Mouse (Mus musculus): ENCODE data around the gene Ucp3. TPM values are rescaled to one million over a fixed set of nuclear protein-coding genes. Genes with fewer than 3 reads are reported as not detected.

Ucp3 gene
- polyA plus RNA-seq, 1 experiment from 2014 or later, result 0.29 TPM

DNA sequence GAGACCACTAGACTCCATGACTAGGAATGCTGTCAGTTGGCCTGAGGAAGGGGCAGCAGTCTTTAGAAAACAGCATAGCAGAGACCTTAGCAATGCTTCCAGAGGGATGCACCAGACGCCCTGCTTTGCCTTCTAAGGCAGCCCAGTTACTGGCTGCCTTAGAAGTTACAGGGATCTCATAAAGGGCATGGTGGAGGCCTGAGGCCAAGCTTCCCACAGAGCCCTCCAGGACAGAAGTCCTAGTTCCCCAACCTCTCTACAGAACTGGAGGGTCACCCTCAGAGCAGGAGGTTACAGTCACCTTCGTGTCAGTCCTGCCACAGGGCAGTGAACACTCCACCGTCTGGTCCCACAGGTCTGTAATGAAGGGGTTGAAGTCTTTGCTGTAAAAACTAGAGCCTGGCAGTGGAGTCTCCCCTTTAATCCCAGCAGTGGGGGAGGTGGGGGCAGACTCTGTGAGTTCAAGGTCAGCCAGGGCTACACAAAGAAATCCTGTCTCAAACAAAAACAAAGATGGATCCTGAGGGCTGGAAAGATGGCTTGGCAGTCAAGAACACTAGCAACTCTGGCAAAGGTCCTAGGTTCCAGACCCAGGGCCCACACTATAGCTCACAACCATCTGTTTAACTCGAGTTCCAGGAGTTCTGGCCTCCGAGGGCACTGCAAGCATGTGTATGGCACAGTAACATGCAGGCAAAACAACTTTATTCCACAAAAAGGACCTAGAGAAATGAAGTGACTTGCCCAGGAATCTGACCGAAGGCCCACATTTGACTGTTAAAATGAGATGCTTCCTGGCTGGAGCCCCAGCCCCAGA, 28.4 kb downstream of the Ucp3 start:
- 67% methylated on average over 6 of the region's 6 CpGs for whole genome bisulfite sequencing
- ATAC-seq (replicated peaks; ENCODE audit: insufficient number of reproducible peaks, insufficient read depth, low FRiP score, low read depth), result no peak
- H3K27ac ChIP-seq, result no peak overlapping the region
- peaks cover 14% of the 10 kb centered on the region for H3K36me3 ChIP-seq
- H3K4me2 ChIP-seq, result no peak overlapping the region
- no peak overlapping the region for H3K4me3 ChIP-seq
- H3K4me1 ChIP-seq (replicated peaks), result peaks cover 3% of the 10 kb centered on the region
- no peak overlapping the region for H3K9ac ChIP-seq
- H3K9me3 ChIP-seq (replicated peaks), result no peaks in the 10 kb centered on the region
- H3K27me3 ChIP-seq, result no peaks in the 10 kb centered on the region

DNA sequence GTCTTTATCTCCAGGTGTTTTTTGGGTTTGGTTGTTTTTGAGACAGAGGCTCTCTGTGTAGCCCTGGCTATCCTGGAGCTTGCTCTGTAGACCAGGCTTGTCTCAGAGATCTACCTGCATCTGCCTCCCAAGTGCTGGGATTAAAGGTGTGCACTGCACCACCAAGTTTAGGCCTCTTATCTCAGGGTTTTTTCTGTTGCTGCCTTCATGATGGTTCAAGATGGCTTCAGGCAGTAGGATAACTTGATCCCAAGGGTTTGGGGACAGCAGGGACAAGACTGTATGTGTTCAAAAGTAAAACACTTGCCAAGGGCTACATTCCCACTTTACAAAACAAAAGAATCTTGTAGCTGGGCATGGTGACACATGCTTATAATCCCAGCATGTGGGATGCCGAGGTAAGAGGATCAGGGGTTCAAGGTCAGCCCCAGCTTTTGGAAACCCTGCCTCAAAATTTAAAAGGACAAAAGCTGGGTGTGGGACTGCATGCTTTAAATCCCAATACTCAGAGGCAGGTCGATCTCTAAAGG, 29.1 kb downstream of the Ucp3 start:
- H3K9ac ChIP-seq, result no peak overlapping the region
- no peaks in the 10 kb centered on the region for H3K4me1 ChIP-seq (replicated peaks)
- no peak for ATAC-seq (replicated peaks; ENCODE audit: insufficient number of reproducible peaks, insufficient read depth, low FRiP score, low read depth)
- H3K27me3 ChIP-seq, result no peaks in the 10 kb centered on the region
- peaks cover 10% of the 10 kb centered on the region for H3K36me3 ChIP-seq
- H3K4me2 ChIP-seq, result no peak overlapping the region
- H3K27ac ChIP-seq, result no peak overlapping the region
- H3K9me3 ChIP-seq (replicated peaks), result no peaks in the 10 kb centered on the region
- 53% methylated on average over 2 of the region's 2 CpGs for WGBS
- no peak overlapping the region for H3K4me3 ChIP-seq

- no peak for ATAC-seq (replicated peaks; ENCODE audit: insufficient number of reproducible peaks, insufficient read depth, low FRiP score, low read depth)
- no peak overlapping the region for H3K4me2 ChIP-seq
- H3K36me3 ChIP-seq, result 0 out of 2 replicates have a peak, but pooled peaks cover 5% of the 10 kb centered on the region
- H3K27me3 ChIP-seq, result no peaks in the 10 kb centered on the region
- H3K9me3 ChIP-seq (replicated peaks), result no peaks in the 10 kb centered on the region
- no peak overlapping the region for H3K27ac ChIP-seq
- 65% methylated on average over 7 of the region's 7 CpGs for WGBS
- no peak overlapping the region for H3K9ac ChIP-seq
- no peaks in the 10 kb centered on the region for H3K4me1 ChIP-seq (replicated peaks)
- no peak overlapping the region for H3K4me3 ChIP-seq
Measured at GRCm38 (mm10) chr7:100502374-100502922, 29.7 kb downstream of the Ucp3 start.

GRCm38 (mm10) chr7:100503076-100503475, 30.3 kb downstream of the Ucp3 start:
- Histone ChIP-seq H3K9ac (no peak overlapping the region), H3K27me3 (no peaks in the 10 kb centered on the region), H3K4me3 (no peak overlapping the region), H3K9me3 (replicated peaks) (no peaks in the 10 kb centered on the region), H3K4me2 (no peak overlapping the region), H3K4me1 (replicated peaks) (no peaks in the 10 kb centered on the region), H3K36me3 (no peaks in the 10 kb centered on the region), H3K27ac (no peak overlapping the region)
- 74% methylated on average over 5 of the region's 5 CpGs for WGBS
- no peak for ATAC-seq (replicated peaks; ENCODE audit: insufficient number of reproducible peaks, insufficient read depth, low FRiP score, low read depth)

DNA sequence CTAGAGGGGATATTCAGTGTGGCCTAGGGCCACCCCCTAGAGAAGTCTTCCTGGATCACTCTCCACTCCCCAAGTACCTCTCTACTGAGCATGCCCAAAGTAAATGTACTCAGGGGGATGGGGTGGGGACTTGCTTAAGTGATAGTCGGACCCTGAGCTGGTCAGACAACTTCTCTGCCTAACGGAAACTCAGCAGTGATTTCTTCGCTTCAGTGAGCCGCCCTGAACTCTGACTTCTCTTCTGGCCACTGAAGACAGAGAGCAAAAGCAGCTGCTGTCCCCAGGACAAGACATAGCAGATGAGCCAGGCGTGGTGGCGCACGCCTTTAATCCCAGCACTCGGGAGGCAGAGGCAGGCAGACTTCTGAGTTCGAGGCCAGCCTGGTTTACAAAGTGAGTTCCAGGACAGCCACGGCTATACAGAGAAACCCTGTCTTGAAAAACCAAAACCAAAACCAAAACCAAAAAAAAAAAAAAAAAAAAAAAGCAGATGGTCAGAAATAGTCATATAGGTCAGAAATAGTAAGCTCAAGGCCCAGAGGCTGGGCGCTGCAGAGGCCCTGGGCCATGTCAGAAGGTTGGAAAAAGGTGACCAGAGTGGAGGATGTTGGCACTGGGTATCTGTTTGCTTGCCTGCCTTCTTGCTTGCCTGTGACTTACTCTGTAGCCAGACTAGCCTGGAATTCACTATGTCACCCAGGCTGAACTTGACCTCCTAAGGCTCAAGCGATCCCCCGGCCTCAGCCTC, 32.1 kb downstream of the Ucp3 start:
- H3K27me3 ChIP-seq, result no peaks in the 10 kb centered on the region
- H3K9me3 ChIP-seq (replicated peaks), result no peaks in the 10 kb centered on the region
- H3K4me3 ChIP-seq, result no peak overlapping the region
- H3K4me1 ChIP-seq (replicated peaks), result no peaks in the 10 kb centered on the region
- no peak overlapping the region for H3K9ac ChIP-seq
- WGBS, result 78% methylated on average over 13 of the region's 13 CpGs
- no peak for ATAC-seq (replicated peaks; ENCODE audit: insufficient number of reproducible peaks, insufficient read depth, low FRiP score, low read depth)
- H3K36me3 ChIP-seq, result no peaks in the 10 kb centered on the region
- H3K27ac ChIP-seq, result no peak overlapping the region
- H3K4me2 ChIP-seq, result no peak overlapping the region

DNA sequence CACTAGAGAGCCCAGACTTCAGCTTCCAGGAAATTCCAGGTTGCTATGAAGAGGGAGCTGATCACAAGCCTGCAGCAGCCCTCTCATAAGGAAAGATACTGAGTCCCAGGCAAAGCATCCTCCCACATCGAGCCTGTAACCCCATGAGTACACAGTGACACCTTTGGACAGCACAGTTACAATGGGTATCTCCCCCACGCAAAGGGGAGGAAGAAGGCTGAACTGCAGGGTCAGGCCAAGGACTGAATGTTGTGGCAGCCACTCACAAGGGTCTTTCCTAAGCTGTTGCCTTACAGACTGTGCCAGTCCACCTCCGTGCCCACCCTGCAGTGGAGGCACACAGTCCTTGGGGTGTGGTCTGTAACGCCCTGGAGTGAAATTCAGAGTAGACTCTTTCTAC, 33.7 kb downstream of the Ucp3 start:
- no peaks in the 10 kb centered on the region for H3K4me1 ChIP-seq (replicated peaks)
- H3K9me3 ChIP-seq (replicated peaks), result no peaks in the 10 kb centered on the region
- no peaks in the 10 kb centered on the region for H3K27me3 ChIP-seq
- no peak for ATAC-seq (replicated peaks; ENCODE audit: insufficient number of reproducible peaks, insufficient read depth, low FRiP score, low read depth)
- 58% methylated on average over 4 of the region's 4 CpGs for WGBS
- H3K27ac ChIP-seq, result no peak overlapping the region
- H3K36me3 ChIP-seq, result no peaks in the 10 kb centered on the region
- H3K4me3 ChIP-seq, result no peak overlapping the region
- H3K4me2 ChIP-seq, result no peak overlapping the region
- H3K9ac ChIP-seq, result no peak overlapping the region

GRCm38 (mm10) chr7:100508670-100509069, 35.9 kb downstream of the Ucp3 start:
- H3K36me3 ChIP-seq, result no peaks in the 10 kb centered on the region
- no peak overlapping the region for H3K4me2 ChIP-seq
- no peak overlapping the region for H3K9ac ChIP-seq
- H3K4me1 ChIP-seq (replicated peaks), result no peaks in the 10 kb centered on the region
- no peak overlapping the region for H3K27ac ChIP-seq
- ATAC-seq (replicated peaks; ENCODE audit: insufficient number of reproducible peaks, insufficient read depth, low FRiP score, low read depth), result no peak
- H3K4me3 ChIP-seq, result no peak overlapping the region
- WGBS, result 43% methylated on average over 3 of the region's 3 CpGs
- H3K9me3 ChIP-seq (replicated peaks), result no peaks in the 10 kb centered on the region
- H3K27me3 ChIP-seq, result no peaks in the 10 kb centered on the region

GRCm38 (mm10) chr7:100511602-100512001, 38.8 kb downstream of the Ucp3 start:
- Histone ChIP-seq H3K4me1 (replicated peaks) (no peaks in the 10 kb centered on the region), H3K4me3 (no peak overlapping the region)

GRCm38 (mm10) chr7:100514573-100514972, 41.8 kb downstream of the Ucp3 start, which contains the start of gene Dnajb13:
Gene Dnajb13, minus strand, starts transcription at chr7:100514960.
- Histone ChIP-seq H3K4me2 (peak within 1 kb of the TSS; percentile 41; the same call in 1 of the 2 replicates), H3K4me3 (no peak within 1 kb of the TSS), H3K9me3 (replicated peaks) (no peaks in the 10 kb centered on the region), H3K36me3 (no peaks in the 10 kb centered on the region), H3K9ac (no peak within 1 kb of the TSS), H3K4me1 (replicated peaks) (no peaks in the 10 kb centered on the region), H3K27me3 (0 out of 2 replicates have a peak, but pooled peaks cover 3% of the 10 kb centered on the region), H3K27ac (no peak within 1 kb of the TSS)
- ATAC-seq (replicated peaks; ENCODE audit: insufficient number of reproducible peaks, insufficient read depth, low FRiP score, low read depth), result no peak
- 43% methylated on average over 11 of the region's 11 CpGs for WGBS

More at GRCm38 (mm10) chr7:100511602-100512001, 38.8 kb downstream of the Ucp3 start:
- no peak overlapping the region for H3K27ac ChIP-seq
- H3K4me2 ChIP-seq, result no peak overlapping the region
- H3K36me3 ChIP-seq, result no peaks in the 10 kb centered on the region
- H3K9ac ChIP-seq, result no peak overlapping the region
- no peak for ATAC-seq (replicated peaks; ENCODE audit: insufficient number of reproducible peaks, insufficient read depth, low FRiP score, low read depth)
- H3K27me3 ChIP-seq, result 0 out of 2 replicates have a peak, but pooled peaks cover 3% of the 10 kb centered on the region
- 62% methylated on average over 8 of the region's 8 CpGs for WGBS
- H3K9me3 ChIP-seq (replicated peaks), result no peaks in the 10 kb centered on the region

- Histone ChIP-seq H3K9ac (no peak overlapping the region), H3K4me3 (no peak overlapping the region), H3K4me1 (replicated peaks) (no peaks in the 10 kb centered on the region), H3K27me3 (no peaks in the 10 kb centered on the region), H3K27ac (no peak overlapping the region), H3K4me2 (no peak overlapping the region), H3K9me3 (replicated peaks) (no peaks in the 10 kb centered on the region), H3K36me3 (no peaks in the 10 kb centered on the region)
- no peak for ATAC-seq (replicated peaks; ENCODE audit: insufficient number of reproducible peaks, insufficient read depth, low FRiP score, low read depth)
- 59% methylated on average over 7 of the region's 7 CpGs for WGBS
Measured at GRCm38 (mm10) chr7:100520204-100520603, 47.4 kb downstream of the Ucp3 start.

DNA sequence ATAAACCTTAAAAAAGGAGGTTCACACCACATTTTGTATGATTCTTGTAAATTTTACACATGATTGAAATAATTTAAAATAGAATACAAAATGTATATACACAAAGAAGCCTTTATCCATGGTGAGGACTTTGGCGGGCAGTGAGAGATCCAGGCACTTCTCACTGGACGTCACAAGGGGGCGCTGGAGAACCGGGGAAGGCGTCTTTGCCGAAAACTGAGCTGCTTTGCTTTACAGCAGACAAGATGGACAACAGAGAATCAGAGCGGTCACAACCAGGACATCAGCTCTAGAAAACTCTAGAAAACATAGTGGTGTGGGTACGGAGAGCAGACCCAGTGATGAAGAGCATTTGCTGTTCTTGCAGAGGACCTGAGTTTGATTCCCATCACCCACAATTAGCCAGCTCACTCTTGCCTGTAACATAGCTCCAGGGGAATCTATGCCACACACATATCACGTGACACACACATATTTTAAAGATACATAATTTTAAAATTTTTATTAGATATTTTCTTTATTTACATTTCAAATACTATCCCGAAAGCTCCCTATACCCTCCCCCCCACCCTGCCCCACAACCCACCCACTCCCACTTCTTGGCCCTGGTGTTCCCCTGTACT, 48.0 kb downstream of the Ucp3 start:
- Histone ChIP-seq H3K36me3 (no peaks in the 10 kb centered on the region), H3K27ac (no peak overlapping the region), H3K4me1 (replicated peaks) (no peaks in the 10 kb centered on the region), H3K27me3 (no peaks in the 10 kb centered on the region), H3K9me3 (replicated peaks) (no peaks in the 10 kb centered on the region), H3K4me3 (no peak overlapping the region), H3K9ac (no peak overlapping the region), H3K4me2 (no peak overlapping the region)
- 23% methylated on average over 10 of the region's 10 CpGs for WGBS
- no peak for ATAC-seq (replicated peaks; ENCODE audit: insufficient number of reproducible peaks, insufficient read depth, low FRiP score, low read depth)
